Mouse (Mus musculus) layer of hippocampus, postnatal 25 days (tissue): ENCODE measurements around the gene Mst1r. TPM values are rescaled to one million over a fixed set of nuclear protein-coding genes. Genes with fewer than 3 reads are reported as not detected.
A peak's percentile ranks its signal among the peaks of the same experiment; 100 is the strongest.

Source experiments
- DNase-seq, 2 experiments: peaks; one replicate each; pipeline ENCODE4 v3.0.0; 2022; ENCODE audit warnings: mixed read lengths in 2 of 2, low spot score in 1 of 2; ENCODE audit errors: extremely low spot score in 1 of 2
- total RNA-seq, 2 experiments: library from RNA; stranded (reverse); gene quantifications; 2 replicates each; pipeline ENCODE4 v1.2.3; 2021

Mst1r gene
- 1 to 10 TPM; 1.6 to 2.6 TPM for total RNA-seq

DNA sequence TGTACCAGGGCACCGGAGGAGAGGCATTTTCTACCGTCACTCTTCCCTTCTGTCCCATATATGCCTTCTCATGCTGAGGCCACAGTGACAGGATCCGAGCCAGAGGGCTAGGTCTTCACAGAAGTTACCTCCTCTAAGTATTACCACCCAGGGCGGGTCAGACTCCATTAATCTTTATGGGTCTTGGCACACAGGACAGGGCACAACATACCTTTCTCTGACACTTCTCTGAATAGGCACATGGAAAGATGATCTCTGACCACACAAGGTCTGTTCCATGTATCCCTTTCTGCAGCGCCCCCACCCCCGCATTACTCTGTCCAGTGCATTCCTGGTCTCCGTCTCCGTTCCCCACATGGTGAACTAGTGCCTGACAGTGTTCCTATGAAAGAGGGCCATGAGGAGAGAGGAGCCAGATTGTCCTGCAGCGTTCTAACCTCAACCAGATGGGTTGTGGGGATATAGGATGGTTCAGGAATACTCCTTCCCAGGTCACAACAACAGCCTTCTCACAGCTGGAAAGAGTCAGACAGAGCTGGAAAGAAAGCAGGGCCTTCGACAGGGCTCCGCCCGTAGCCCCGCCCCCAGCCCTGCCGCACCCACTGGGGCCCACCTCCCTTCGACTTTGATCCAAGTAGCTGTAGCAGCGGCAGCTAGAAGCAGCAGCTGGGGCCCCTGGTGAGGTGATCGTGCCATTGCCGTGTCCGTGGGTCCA lies at the start of gene Mst1r:
TSS of gene Mst1r (plus strand) at position 622 of the 715 bp plus-strand sequence.
- no peak for DNase-seq

DNA sequence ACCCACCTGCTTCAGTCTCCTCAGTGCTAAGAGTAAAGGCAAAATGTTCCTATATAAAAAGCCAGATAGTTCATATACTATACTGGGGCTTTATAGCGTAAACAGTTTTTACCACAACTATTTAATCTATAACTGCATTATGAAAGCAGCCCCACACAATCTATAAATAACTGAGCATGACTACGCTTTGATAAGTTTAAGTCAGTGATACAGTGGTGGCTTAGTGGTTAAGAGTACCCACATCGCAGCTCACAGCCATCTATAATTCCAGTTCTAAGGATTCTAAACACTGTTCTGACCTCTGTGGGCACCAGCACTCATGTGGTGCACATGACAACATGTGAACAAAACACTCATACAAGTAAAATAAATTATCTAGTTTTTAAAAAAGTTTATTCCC lies 48.3 kb upstream of the Mst1r start:
- no peak for DNase-seq

DNA sequence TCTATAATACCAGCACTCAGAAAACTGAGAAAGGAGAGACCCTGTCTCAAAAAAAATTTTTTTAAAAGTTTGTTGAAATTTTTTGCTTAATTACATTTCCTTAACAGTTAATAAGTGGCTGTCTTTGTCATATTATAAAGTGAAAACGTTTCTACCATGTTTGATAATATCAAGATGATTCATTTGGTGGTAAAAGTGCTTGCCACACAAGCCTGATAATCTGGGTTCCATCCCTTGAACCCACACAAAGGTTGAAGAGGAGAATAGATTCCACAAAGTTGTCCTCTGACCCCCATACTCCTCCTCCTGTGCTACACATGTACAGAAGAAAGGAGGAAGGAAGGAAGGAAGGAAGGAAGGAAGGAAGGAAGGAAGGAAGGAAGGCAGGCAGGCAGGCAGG lies 42.2 kb upstream of the Mst1r start:
- no peak for DNase-seq

- no peak for DNase-seq
Measured at GRCm38 (mm10) chr9:107866081-107866480, 40.6 kb upstream of the Mst1r start.

DNA sequence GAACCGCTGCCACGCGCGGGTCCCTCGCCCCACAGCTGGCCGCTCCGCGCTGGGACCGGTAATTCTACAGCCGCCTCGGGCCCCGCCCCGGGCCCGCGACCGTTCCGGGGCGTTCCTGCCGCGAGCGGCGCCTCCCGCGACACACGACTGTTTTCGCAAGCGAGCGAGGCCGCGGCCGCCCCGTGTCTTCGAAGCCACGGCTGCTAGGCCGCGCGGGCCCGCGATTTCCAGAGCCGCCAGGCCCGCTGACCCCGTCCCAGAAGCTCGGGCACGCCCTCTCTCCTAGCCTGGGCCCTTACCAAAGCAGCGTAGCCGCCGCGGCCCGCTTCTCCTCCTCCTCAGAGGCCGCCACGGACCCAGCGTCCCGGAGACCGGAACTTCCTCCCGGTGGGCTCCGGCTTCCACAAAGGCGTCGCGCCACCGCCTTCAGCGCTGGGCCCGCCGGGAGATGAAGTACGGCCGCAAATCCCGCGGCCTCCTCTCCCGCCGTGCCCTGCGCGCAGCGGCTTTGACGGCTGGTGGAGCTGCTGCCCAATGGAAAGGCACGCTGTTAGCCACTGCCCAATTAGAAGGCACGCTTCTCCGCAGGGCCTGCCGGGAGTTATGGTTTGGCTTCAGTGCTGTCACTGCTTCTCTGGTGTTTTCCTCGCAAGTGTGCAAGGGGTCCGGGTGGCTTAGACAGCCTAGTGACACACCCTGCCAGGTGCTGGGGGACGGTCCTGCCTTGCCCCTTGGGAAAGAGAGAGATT lies 34.1 kb upstream of the Mst1r start:
- DNase-seq: peak; percentile 81 to 86

- no peak for DNase-seq
Measured at GRCm38 (mm10) chr9:107873137-107873536, 33.5 kb upstream of the Mst1r start, which contains the start of gene Rbm6. Gene Rbm6, minus strand, starts transcription at chr9:107873237.

DNA sequence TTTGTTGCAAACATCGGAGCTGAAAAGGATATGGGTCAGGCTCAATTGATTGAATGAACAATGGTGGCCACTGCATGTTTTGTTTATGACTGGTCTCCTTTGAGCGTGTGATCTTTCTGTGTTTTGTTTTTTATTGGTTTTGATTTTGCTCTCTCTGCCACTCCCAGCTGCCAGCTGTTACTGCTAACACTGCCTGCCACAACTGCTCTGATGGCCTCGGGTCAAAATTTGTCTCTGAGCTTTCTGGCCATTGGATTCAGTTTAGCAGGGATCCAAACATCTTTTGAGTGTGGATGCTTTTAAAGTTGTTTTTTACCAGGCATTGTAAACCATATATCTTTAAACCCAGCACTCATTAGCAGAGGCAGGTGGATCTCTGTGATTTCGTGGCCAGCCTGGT lies 26.3 kb upstream of the Mst1r start:
- DNase-seq: no peak

GRCm38 (mm10) chr9:107887804-107888266 lies 18.8 kb upstream of the Mst1r start, which contains the start of gene Mon1a:
Gene Mon1a, plus strand, starts transcription at chr9:107888151.
- peak; percentile 65 to 69 for DNase-seq

DNA sequence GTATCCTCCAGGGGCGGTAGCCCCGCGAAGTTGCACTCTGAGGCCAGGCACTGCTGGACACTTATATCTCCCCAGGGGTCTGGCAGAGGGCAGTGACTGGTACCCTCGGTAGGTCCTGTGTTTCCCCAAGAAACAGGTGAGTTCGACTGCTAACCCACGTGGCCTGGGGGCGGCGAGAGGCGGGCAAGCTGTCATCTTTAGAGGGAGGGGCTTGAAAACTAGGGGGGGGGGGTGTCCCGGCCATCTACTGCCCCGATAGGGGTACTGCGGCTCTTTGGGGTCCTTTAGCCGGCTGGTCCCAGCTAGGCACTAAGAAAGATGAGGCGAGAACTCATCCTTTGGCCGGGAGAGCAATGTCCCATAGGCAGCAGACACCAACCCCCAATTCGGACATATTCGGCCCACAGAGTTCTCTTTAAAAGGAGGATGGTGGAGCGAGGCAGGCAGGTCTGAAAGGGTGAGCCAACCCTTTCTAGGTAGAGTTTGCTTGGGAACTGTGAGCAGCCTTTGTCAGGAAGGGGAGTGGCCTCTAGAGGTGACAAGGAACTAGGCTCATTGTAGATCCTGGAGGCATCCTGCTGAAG lies 18.3 kb upstream of the Mst1r start:
- DNase-seq: no peak

DNA sequence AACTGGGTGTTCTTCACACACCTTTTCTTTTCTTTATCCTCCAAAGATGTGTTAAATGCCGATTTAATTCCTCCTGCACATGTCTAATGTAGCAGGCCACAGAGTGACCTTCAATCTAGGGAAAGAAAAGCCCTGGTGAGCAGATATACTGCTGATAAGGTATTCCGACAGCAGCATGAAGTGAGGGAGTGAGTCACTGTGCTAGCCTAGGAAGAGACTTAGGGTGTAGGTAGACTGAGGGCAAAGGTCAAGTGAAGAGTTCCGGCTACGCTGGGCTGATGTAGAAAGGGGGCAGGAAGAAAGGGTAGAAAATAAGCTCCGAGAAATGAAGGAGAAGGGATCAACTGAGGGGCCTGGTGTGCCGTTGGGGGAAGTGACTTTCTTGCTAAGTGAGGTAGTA lies 16.4 kb upstream of the Mst1r start:
- DNase-seq: no peak

DNA sequence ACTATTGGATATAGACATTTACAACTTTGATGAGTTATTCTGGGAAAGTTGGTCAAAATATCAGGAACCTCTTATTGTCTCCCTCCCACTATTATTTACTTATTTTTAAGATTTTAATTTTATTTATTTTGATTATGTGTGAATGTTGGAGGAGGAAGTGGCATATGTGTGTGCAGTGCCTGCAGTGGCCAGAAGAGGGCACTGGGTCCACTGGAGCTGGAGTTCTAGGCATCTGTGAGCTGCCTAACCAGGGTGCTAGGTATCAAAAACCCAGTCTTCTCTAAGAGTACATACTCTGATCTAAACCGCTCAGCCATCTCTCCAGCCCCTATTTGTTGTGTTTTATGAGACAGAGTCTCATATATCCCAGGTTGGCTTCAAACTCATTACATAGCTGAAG lies 15.7 kb upstream of the Mst1r start:
- DNase-seq: no peak

- no peak for DNase-seq
Measured at GRCm38 (mm10) chr9:107898563-107898962, 8.1 kb upstream of the Mst1r start.

- no peak for DNase-seq
Measured at GRCm38 (mm10) chr9:107899855-107900254, 6.8 kb upstream of the Mst1r start.

GRCm38 (mm10) chr9:107900840-107901626 lies 5.6 kb upstream of the Mst1r start:
- DNase-seq: peak; percentile 76 to 77

DNA sequence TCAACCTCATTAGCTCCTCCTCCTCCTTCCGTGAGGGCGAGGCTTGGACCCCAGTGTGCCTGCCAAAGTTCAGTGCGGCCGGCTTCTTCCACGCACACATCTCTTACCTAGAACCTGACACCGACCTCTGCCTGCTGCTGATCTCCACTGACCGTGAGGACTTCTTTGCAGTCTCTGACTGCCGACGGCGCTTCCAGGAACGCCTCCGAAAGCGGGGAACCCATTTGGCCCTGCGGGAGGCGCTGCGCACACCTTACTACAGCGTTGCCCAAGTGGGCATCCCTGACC lies 5.1 kb upstream of the Mst1r start:
- no peak for DNase-seq

GRCm38 (mm10) chr9:107904726-107905125 lies 1.9 kb upstream of the Mst1r start:
- DNase-seq: peak; percentile 91 to 97

GRCm38 (mm10) chr9:107906967-107907800 lies 511 bp downstream of the Mst1r start:
- no peak for DNase-seq

GRCm38 (mm10) chr9:107907801-107908120 lies 1.1 kb downstream of the Mst1r start:
- no peak for DNase-seq

GRCm38 (mm10) chr9:107908410-107909158 lies 1.9 kb downstream of the Mst1r start:
- DNase-seq: no peak
